Mouse (Mus musculus) layer of hippocampus, postnatal 36 days (tissue): Measurements from ENCODE around the gene Slc32a1. TPM values are rescaled to one million over a fixed set of nuclear protein-coding genes. Genes with fewer than 3 reads are reported as not detected.

Source experiments
- microRNA-seq, 2 experiments: library from miRNA; unstranded; fragments of <30 nt; microRNA quantifications; one replicate each; pipeline ENCODE4 v1.2.0; 2021
- total RNA-seq, 2 experiments: library from RNA; stranded (reverse); gene quantifications; 2 replicates each; pipeline ENCODE4 v1.2.3; 2021

Gene Slc32a1
- total RNA-seq, 2 experiments from 2014 or later, result 65.9 to 69.9 TPM

Small RNA genes within 50 kb of the gene (microRNA-seq; reads per million reads assigned to microRNA genes)
- gene Mir3474, result 4.4 to 4.8 reads per million in 2 experiments

Other genes starting within 250 kb of the Slc32a1 start
- gene Snhg11, start 235.1 kb upstream of the Slc32a1 start, total RNA-seq, result 100 to 1,000 TPM; 527 to 578 TPM
- gene Ralgapb, start 200.9 kb upstream of the Slc32a1 start, total RNA-seq, result 10 to 100 TPM; 96.9 to 98.7 TPM
- gene Adig, start 108.2 kb upstream of the Slc32a1 start, total RNA-seq, result not detected
- gene Arhgap40, start 98.0 kb upstream of the Slc32a1 start, total RNA-seq, result not detected
- gene Actr5, start 14.1 kb downstream of the Slc32a1 start, total RNA-seq, result 10 to 100 TPM in 1 of 2 experiments, 1 to 10 TPM in 1; 9.9 to 13.1 TPM
- 100 to 1,000 TPM; 135 to 156 TPM for gene Ppp1r16b, start 54.6 kb downstream of the Slc32a1 start, total RNA-seq
- gene Fam83d, start 157.3 kb downstream of the Slc32a1 start, total RNA-seq, result 1 to 10 TPM; 4.4 to 5.4 TPM
- 10 to 100 TPM; 14.6 to 21.0 TPM for gene Dhx35, start 184.0 kb downstream of the Slc32a1 start, total RNA-seq